Mouse (Mus musculus) hematopoietic multipotent progenitor cell, adult 10-12 weeks (in vitro differentiated cells): ENCODE results near the gene Gm5751. TPM values are rescaled to one million over a fixed set of nuclear protein-coding genes. Genes with fewer than 3 reads are reported as not detected.

Source experiments
- polyA plus RNA-seq: library from polyadenylated mRNA; stranded (reverse); fragments of >175 nt; gene quantifications from 2 replicates; pipeline ENCODE4 v1.2.3, GENCODE M21; 2012; ENCODE audit warnings: low replicate concordance

The Gm5751 gene
- not detected in 2 replicates for polyA plus RNA-seq

DNA sequence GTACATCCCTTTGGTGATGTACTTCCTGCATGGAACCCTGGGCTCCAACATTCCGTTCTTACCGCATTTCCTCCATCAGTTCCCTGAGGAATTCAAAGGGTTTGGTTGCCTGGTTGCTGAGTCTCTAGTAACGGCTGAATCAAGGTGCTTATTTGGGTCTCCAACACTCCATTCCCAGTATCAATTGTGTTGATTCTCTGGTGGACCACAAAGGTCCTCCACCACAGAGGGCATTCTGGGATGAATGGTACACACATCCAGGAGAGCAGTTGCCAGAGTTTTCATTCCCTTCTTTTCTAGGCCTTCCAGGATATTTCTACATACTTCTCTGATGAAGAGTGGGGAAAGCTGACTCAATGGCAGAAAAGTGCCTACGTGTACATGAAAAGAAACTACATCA lies at the start of gene Gm5751:
Gene Gm5751 (plus strand): TSS at position 301 of the 400 bp plus-strand sequence.

DNA sequence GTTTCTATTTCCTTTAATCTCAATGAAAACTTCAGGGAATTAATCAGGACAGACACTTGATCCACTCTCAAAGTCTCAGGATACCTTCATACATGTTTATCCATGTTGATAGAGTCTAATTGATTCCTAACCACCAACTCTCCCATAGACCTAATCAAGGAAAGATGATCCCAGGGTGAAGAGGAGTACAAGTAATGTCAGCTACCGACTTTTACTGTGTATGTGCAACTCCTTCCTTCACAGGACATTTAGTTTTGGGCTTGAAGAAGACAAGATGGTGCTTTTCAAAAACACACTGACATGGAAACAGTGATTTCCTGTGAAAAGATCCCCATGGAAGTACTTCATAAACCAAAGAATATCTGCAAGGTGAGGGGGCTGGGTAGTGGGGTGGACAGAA lies 30.4 kb upstream of the Gm5751 start, which contains the start of gene Gm6592:
Gene Gm6592 (plus strand): TSS at position 301 of the 400 bp plus-strand sequence.

DNA sequence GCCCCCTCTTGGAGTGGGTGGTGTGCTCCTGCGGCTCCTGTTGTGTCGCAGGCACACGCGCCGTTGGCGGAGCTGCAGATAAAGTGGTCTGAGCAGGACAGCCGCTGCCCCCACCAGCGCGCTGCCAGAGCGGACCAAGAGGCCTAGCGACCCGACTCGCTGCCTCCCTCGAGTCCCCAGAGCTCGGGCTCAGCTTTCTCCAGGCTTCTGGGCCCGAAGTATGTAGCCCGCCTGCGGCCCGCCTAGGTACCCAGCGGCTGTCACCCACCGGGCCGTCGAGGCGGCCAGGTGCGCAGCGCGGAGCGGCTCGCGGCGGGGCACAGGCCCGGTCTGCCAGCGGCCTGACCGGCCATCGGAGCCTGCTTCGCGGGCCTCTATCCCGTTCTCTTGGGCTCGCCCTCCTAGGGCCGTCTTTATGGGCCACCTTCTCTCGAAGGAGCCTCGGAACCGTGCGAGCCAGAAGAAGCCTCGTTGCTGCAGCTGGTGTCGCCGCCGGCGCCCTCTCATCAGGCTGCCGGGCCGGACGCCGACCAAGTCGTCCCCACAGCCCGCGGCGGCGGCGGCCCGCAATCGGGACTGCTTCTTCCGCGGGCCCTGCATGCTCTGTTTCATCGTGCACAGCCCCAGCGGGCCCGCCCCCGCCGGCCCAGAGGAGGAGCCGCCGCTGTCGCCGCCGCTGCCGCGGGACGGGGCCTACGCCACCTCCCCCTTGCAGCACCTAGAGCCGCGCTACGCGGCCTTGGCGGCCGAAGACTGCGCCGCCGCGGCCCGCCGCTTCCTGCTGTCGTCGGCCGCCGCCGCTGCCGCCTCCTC lies 18.5 kb downstream of the Gm5751 start, which contains the start of gene B630019K06Rik:
Gene B630019K06Rik (plus strand): TSS at position 40 of the 813 bp plus-strand sequence.

Other genes starting within 250 kb of the Gm5751 start
- gene Ssxb8, start 183.4 kb upstream of the Gm5751 start, polyA plus RNA-seq = not detected in 2 replicates
- not detected in 2 replicates for gene Ssx9, start 125.8 kb upstream of the Gm5751 start, polyA plus RNA-seq
- not detected in 2 replicates for gene Ssxb5, start 70.6 kb upstream of the Gm5751 start, polyA plus RNA-seq
- gene Gm6592, start 30.3 kb upstream of the Gm5751 start, polyA plus RNA-seq = not detected in 2 replicates
- gene B630019K06Rik, start 18.1 kb downstream of the Gm5751 start, polyA plus RNA-seq = 3.0 and 6.9 TPM in 2 replicates
- not detected in 2 replicates for gene Fthl17b, start 88.7 kb downstream of the Gm5751 start, polyA plus RNA-seq
- gene Fthl17c, start 102.3 kb downstream of the Gm5751 start, polyA plus RNA-seq = not detected in 2 replicates
- gene Fthl17d, start 112.5 kb downstream of the Gm5751 start, polyA plus RNA-seq = not detected in 2 replicates
- gene Fthl17e, start 159.2 kb downstream of the Gm5751 start, polyA plus RNA-seq = not detected in 2 replicates
- not detected in 2 replicates for gene Fthl17f, start 188.8 kb downstream of the Gm5751 start, polyA plus RNA-seq
- gene 4930402K13Rik, start 230.3 kb downstream of the Gm5751 start, polyA plus RNA-seq = not detected in 2 replicates